Mouse (Mus musculus) stomach, embryonic 14.5 days (tissue): ENCODE results near the gene Zkscan4. TPM values are rescaled to one million over a fixed set of nuclear protein-coding genes. Genes with fewer than 3 reads are reported as not detected.
"Not testable (repeated sequence)": the region's sequence is repeated elsewhere in the genome, so short reads cannot be mapped to it uniquely, and the experiment has no call there.

Experiments used
- ATAC-seq: fragments of 200-750 bp; cut with Nextera tagmentation; 2 replicates; pipeline ENCODE4 v1.8.0; 2017; ENCODE audit warnings: low read depth, moderate TSS enrichment; ENCODE audit not compliant: insufficient number of reproducible peaks, insufficient read depth, low FRiP score
- H3K27ac ChIP-seq: fragments of 300-500 bp; sonication (generic); 2 replicates; pipeline ENCODE4 v1.5.1; 2014; ENCODE audit warnings: mild to moderate bottlenecking, low read length, moderate library complexity, mixed read lengths
- H3K27me3 ChIP-seq: fragments of 300-500 bp; sonication (generic); 2 replicates; pipeline ENCODE4 v1.6.1; 2014; ENCODE audit warnings: low read length, control low read depth, mixed read lengths; ENCODE audit not compliant: control insufficient read depth, insufficient read depth
- H3K36me3 ChIP-seq: fragments of 300-500 bp; sonication (generic); 2 replicates; pipeline ENCODE4 v1.6.1; 2014; ENCODE audit warnings: mild to moderate bottlenecking, control low read depth, low read length, moderate library complexity, mixed read lengths; ENCODE audit not compliant: control insufficient read depth, insufficient read depth
- H3K4me1 ChIP-seq: fragments of 300-500 bp; sonication (generic); 2 replicates; pipeline ENCODE4 v1.6.1; 2014; ENCODE audit warnings: low read length, control low read depth, mixed read lengths; ENCODE audit not compliant: control insufficient read depth, insufficient read depth
- H3K4me2 ChIP-seq: fragments of 300-500 bp; sonication (generic); replicated peaks from 2 replicates; pipeline ENCODE4 v1.6.1; 2014; ENCODE audit warnings: low read depth, low read length, control low read depth
- H3K4me3 ChIP-seq: fragments of 300-500 bp; sonication (generic); 2 replicates; pipeline ENCODE4 v1.5.1; 2014; ENCODE audit warnings: low read depth, low read length, control low read depth
- H3K9ac ChIP-seq: fragments of 300-500 bp; sonication (generic); replicated peaks from 2 replicates; pipeline ENCODE4 v1.6.1; 2014; ENCODE audit warnings: low read depth, mild to moderate bottlenecking, control low read depth, low read length, moderate library complexity, mixed read lengths
- H3K9me3 ChIP-seq: fragments of 300-500 bp; sonication (generic); 2 replicates; pipeline ENCODE4 v1.6.1; 2016; ENCODE audit warnings: low read depth, low read length, control low read depth; ENCODE audit not compliant: control insufficient read depth
- WGBS: fragments of 180-500 bp; shearing (Covaris S2); extraction: QIAGEN DNeasy Blood & Tissue Kit; methylation state at CpG from one replicate; pipeline ENCODE4 v1.1.7; 2014; 5-methylcytosine and 5-hydroxymethylcytosine counted together
- polyA plus RNA-seq: library from polyadenylated mRNA; unstranded; fragments of >200 nt; fragmentation: Nextera tagmentation; extraction: Ambion mirVana; gene quantifications from 2 replicates; pipeline ENCODE4 v1.2.1, GENCODE M21; 2014

Zkscan4 gene
- polyA plus RNA-seq, 1 experiment from 2014 or later, result 2.9 TPM

DNA sequence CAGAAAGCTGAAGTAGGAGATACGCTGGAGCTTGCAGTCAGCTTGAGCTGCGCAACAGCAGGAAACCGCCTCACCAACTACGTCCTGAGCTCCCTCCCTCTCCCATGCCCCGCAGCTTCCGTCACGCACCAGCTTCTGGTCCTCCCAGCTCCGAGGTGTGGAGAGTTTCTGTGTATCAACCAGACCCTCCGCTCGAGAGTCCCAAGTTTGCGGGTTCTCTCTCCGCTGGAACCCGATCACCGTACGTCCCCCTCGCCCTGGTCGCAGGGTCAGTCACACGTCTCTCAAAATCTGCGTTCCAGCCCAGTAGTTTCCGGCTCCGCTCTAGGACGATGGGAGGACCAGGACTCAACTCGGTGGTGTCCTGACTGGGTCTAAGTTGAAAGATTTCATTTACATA, 25.3 kb upstream of the Zkscan4 start, which contains the start of gene Zscan26:
Zscan26 (minus strand) TSS at position 282 of the 400 bp plus-strand sequence.
- H3K9me3 ChIP-seq, result no peaks in the 10 kb centered on the region

GRCm38 (mm10) chr13:21454133-21454532, 24.6 kb upstream of the Zkscan4 start:
- no peaks in the 10 kb centered on the region for H3K27me3 ChIP-seq
- H3K4me1 ChIP-seq, result peaks cover 3% of the 10 kb centered on the region; the same call in 1 of the 2 replicates
- peak; percentile 57; the same call in 1 of the 2 replicates for ATAC-seq
- peaks cover 4% of the 10 kb centered on the region; the same call in 1 of the 2 replicates for H3K36me3 ChIP-seq
- 56% methylated on average over 3 of the region's 3 CpGs for WGBS
- H3K4me3 ChIP-seq, result peak overlapping the region; percentile 51
- H3K9ac ChIP-seq, result no peak overlapping the region
- H3K9me3 ChIP-seq, result no peaks in the 10 kb centered on the region
- H3K27ac ChIP-seq, result no peak overlapping the region
- H3K4me2 ChIP-seq, result peak overlapping the region; percentile 61

More for the DNA sequence above, 25.3 kb upstream of the Zkscan4 start, which contains the start of gene Zscan26:
- H3K9ac ChIP-seq, result peak within 1 kb of the TSS; percentile 55
- H3K4me1 ChIP-seq, result peaks cover 3% of the 10 kb centered on the region; the same call in 1 of the 2 replicates
- H3K36me3 ChIP-seq, result peaks cover 4% of the 10 kb centered on the region; the same call in 1 of the 2 replicates
- WGBS, result under 1% methylated on average over 23 of the region's 23 CpGs
- no peaks in the 10 kb centered on the region for H3K27me3 ChIP-seq
- peak within 1 kb of the TSS; percentile 77 for H3K27ac ChIP-seq
- ATAC-seq, result peak; percentile 87
- H3K4me3 ChIP-seq, result peak within 1 kb of the TSS; percentile 51
- H3K4me2 ChIP-seq, result peak within 1 kb of the TSS; percentile 61

DNA sequence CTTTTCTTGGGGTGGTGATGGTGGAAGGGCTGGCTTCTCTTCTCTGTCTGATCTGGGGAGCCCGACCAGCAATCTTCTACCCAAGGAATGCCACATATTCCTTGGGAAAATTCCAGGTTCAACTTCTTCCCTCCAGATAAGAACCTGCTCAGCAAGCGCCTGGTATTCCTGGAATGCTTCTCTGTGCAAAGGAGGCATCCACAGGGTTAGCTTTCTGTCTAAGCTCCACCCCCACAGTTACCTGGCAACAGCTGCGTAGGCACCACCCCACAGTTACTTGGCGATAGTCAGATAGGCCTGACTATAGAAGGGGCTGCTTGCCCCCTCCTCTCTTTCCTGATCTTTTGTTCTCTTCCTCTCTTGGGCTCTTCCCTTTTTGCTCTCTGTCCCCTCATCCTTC, 22.4 kb upstream of the Zkscan4 start:
- Histone ChIP-seq H3K4me1 (peaks cover 3% of the 10 kb centered on the region; the same call in 1 of the 2 replicates), H3K4me3 (no peak overlapping the region), H3K27ac (no peak overlapping the region), H3K27me3 (no peaks in the 10 kb centered on the region), H3K9me3 (no peaks in the 10 kb centered on the region), H3K36me3 (0 out of 2 replicates have a peak, but pooled peaks cover under 1% of the 10 kb centered on the region), H3K4me2 (no peak overlapping the region), H3K9ac (no peak overlapping the region)
- ATAC-seq, result peak; percentile 79
- 14% methylated on average over 4 of the region's 4 CpGs for WGBS

DNA sequence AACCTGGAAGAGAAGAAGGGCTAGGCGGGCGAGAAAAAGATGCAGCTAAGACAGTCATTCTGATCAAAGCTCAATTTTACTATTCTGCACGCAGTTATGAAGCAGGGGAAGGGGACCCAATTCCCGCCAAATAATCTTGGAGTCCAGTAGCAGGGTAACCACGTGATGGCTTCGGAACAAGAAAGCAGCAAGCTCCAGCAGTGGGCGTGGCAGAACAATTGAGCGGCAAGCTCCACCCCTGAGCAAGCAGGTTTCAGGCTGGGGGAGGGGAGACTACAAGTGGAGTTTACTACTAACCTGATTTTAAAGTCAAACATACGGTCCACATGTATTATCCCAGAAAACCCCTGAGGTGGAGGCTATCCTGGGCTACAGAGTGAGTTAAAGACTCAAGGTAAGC, 16.2 kb upstream of the Zkscan4 start:
- not testable (repeated sequence) for H3K27ac ChIP-seq, H3K27me3 ChIP-seq, H3K4me1 ChIP-seq, H3K36me3 ChIP-seq, H3K9ac ChIP-seq, H3K4me3 ChIP-seq, H3K4me2 ChIP-seq, H3K9me3 ChIP-seq, ATAC-seq
- 50% methylated on average over 9 of the region's 9 CpGs for WGBS

GRCm38 (mm10) chr13:21467336-21467735, 11.4 kb upstream of the Zkscan4 start:
- Histone ChIP-seq H3K4me1 (no peaks in the 10 kb centered on the region), H3K9ac (no peak overlapping the region), H3K27me3 (no peaks in the 10 kb centered on the region), H3K9me3 (no peaks in the 10 kb centered on the region), H3K36me3 (no peaks in the 10 kb centered on the region), H3K4me3 (no peak overlapping the region), H3K4me2 (no peak overlapping the region), H3K27ac (no peak overlapping the region)
- ATAC-seq, result no peak
- WGBS, result 88% methylated on average over 10 of the region's 10 CpGs

GRCm38 (mm10) chr13:21468061-21469019, 10.4 kb upstream of the Zkscan4 start, which contains the start of gene Nkapl:
Gene Nkapl (minus strand): TSS chr13:21468509.
- Histone ChIP-seq H3K9me3 (no peaks in the 10 kb centered on the region), H3K36me3 (no peaks in the 10 kb centered on the region), H3K9ac (peak within 1 kb of the TSS; percentile 64), H3K4me1 (no peaks in the 10 kb centered on the region), H3K4me3 (peak within 1 kb of the TSS; percentile 56), H3K4me2 (peak within 1 kb of the TSS; percentile 88), H3K27me3 (no peaks in the 10 kb centered on the region), H3K27ac (no peak within 1 kb of the TSS)
- ATAC-seq, result peak; percentile 99
- under 1% methylated on average over 54 of the region's 54 CpGs for WGBS

DNA sequence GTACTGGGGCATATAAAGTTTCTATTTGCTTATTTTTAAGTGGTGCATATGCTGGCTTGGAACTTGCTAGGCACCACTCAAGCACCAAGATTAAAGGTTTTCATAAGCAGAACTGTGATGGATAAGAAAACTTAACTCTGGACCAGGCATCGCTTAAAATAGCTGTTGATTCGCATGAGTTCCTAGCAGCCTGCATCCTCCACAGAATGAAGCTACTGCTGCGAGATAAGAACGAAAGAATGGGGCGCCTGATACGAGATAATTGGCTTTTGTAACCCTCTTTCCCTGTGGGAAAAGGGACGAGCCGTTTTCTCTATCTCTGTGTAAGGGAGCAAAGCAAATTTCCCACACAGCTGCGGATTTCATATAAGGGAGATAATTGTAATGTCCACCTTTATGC, 9.6 kb upstream of the Zkscan4 start:
- Histone ChIP-seq H3K27me3 (no peaks in the 10 kb centered on the region), H3K4me1 (no peaks in the 10 kb centered on the region), H3K27ac (no peak overlapping the region), H3K9me3 (no peaks in the 10 kb centered on the region), H3K9ac (no peak overlapping the region), H3K4me3 (no peak overlapping the region), H3K4me2 (peak overlapping the region; percentile 88; the same call in 1 of the 2 replicates), H3K36me3 (no peaks in the 10 kb centered on the region)
- 37% methylated on average over 9 of the region's 9 CpGs for WGBS
- no peak for ATAC-seq

DNA sequence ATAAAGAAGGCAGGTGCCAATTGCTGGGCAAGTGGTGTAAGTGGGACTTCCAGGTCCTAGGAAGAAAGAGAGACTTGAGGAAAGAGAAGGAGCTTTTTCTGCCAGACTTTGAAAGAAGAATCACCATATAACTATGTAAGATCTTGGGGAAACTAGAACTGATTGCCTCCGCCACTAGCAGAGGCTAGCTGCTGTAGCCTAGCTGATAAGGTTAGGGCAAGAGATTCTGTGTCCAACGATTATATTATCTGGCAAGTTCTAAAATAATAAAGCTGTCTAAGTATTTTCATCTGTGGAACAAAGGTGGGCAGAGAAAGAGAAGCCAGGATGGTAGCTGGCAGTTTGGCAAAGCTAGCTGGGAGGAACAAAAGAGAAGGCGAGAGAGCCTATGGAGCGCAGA, 6.3 kb upstream of the Zkscan4 start:
- Histone ChIP-seq H3K27me3 (no peaks in the 10 kb centered on the region), H3K4me1 (no peaks in the 10 kb centered on the region), H3K9ac (no peak overlapping the region), H3K4me2 (no peak overlapping the region), H3K27ac (no peak overlapping the region), H3K4me3 (no peak overlapping the region), H3K9me3 (no peaks in the 10 kb centered on the region), H3K36me3 (no peaks in the 10 kb centered on the region)
- ATAC-seq, result no peak
- 35% methylated on average over 4 of the region's 4 CpGs for WGBS
